ENCODE assay signal across 26 mouse cellular contexts in genomic region chr8:8762354-8762753, GRCm38 (mm10).
DNase-seq lines count a peak whose midpoint lies in the region; ATAC-seq lines count a peak whose summit lies in the region.
"Had no signal": no experiment of that assay in that cellular context is flagged by ENCODE, and none has a peak within 500 bp of the region (broad histone marks: within the 10 kb centered on the region; RNA-seq: fewer than 3 reads in every experiment).

No protein-coding gene starts in this region.

- no peaks in the 10 kb centered on the region for H3K36me3 ChIP-seq in forebrain, embryonic 14.5 days (ENCODE audit: control insufficient read depth, insufficient read depth, low read length)
- no peaks in the 10 kb centered on the region for H3K36me3 ChIP-seq in forebrain, embryonic 12.5 days (replicated peaks)
- no peaks in the 10 kb centered on the region for H3K36me3 ChIP-seq in hindbrain, embryonic 15.5 days
- no peaks in the 10 kb centered on the region for H3K36me3 ChIP-seq in hindbrain, embryonic 11.5 days (ENCODE audit: control insufficient read depth, insufficient read depth, low read length)
- no peaks in the 10 kb centered on the region for H3K36me3 ChIP-seq in hindbrain, embryonic 16.5 days (ENCODE audit: control insufficient read depth, insufficient read depth, low read length)
- H3K36me3 ChIP-seq in neural tube, embryonic 14.5 days (ENCODE audit: control insufficient read depth, insufficient read depth, low read length), result no peaks in the 10 kb centered on the region
- H3K36me3 ChIP-seq: heart, embryonic 12.5 days; kidney, embryonic 15.5 days; limb, embryonic 12.5 days; liver, embryonic 15.5 days had no signal

- no peaks in the 10 kb centered on the region for H3K9me3 ChIP-seq in forebrain, embryonic 14.5 days (replicated peaks; ENCODE audit: control insufficient read depth, low read length)
- H3K9me3 ChIP-seq in forebrain, embryonic 12.5 days, result no peaks in the 10 kb centered on the region
- no peaks in the 10 kb centered on the region for H3K9me3 ChIP-seq in hindbrain, embryonic 15.5 days
- no peaks in the 10 kb centered on the region for H3K9me3 ChIP-seq in hindbrain, embryonic 11.5 days (ENCODE audit: control insufficient read depth, low read length)
- H3K9me3 ChIP-seq in hindbrain, embryonic 16.5 days (ENCODE audit: control insufficient read depth, low read length), result no peaks in the 10 kb centered on the region
- no peaks in the 10 kb centered on the region for H3K9me3 ChIP-seq in neural tube, embryonic 14.5 days (ENCODE audit: control insufficient read depth, low read length)
- H3K9me3 ChIP-seq: forebrain, embryonic 13.5 days; heart, embryonic 12.5 days; kidney, embryonic 15.5 days; limb, embryonic 12.5 days; liver, embryonic 15.5 days had no signal

- ATAC-seq in forebrain, embryonic 14.5 days, result no peak
- ATAC-seq in forebrain, embryonic 12.5 days (ENCODE audit: low FRiP score), result no peak
- peak; percentile 65 for ATAC-seq in hindbrain, embryonic 15.5 days (ENCODE audit: low FRiP score, low read depth)
- no peak for ATAC-seq in hindbrain, embryonic 11.5 days (ENCODE audit: low FRiP score)
- peak; percentile 60; the same call in 1 of the 2 replicates for ATAC-seq in hindbrain, embryonic 16.5 days
- peak; percentile 34; the same call in 1 of the 2 replicates for ATAC-seq in neural tube, embryonic 14.5 days (ENCODE audit: low read depth)
- ATAC-seq: forebrain, embryonic 13.5 days had no signal

- H3K4me2 ChIP-seq in forebrain, embryonic 14.5 days (ENCODE audit: low read length), result no peak overlapping the region
- no peak overlapping the region for H3K4me2 ChIP-seq in forebrain, embryonic 12.5 days
- no peak overlapping the region for H3K4me2 ChIP-seq in hindbrain, embryonic 15.5 days
- H3K4me2 ChIP-seq in hindbrain, embryonic 11.5 days (replicated peaks; ENCODE audit: low read depth, low read length), result no peak overlapping the region
- H3K4me2 ChIP-seq in hindbrain, embryonic 16.5 days (ENCODE audit: low read length), result no peak overlapping the region
- H3K4me2 ChIP-seq in neural tube, embryonic 14.5 days (ENCODE audit: low read depth, low read length), result no peak overlapping the region
- H3K4me2 ChIP-seq: forebrain, embryonic 13.5 days; heart, embryonic 12.5 days; kidney, embryonic 15.5 days; limb, embryonic 12.5 days; liver, embryonic 15.5 days; lung, embryonic 14.5 days had no signal

- no peak overlapping the region for H3K4me3 ChIP-seq in forebrain, embryonic 14.5 days (ENCODE audit: low read depth, low read length)
- no peak overlapping the region for H3K4me3 ChIP-seq in forebrain, embryonic 12.5 days (replicated peaks)
- H3K4me3 ChIP-seq in hindbrain, embryonic 15.5 days, result no peak overlapping the region
- H3K4me3 ChIP-seq in hindbrain, embryonic 11.5 days (ENCODE audit: low read depth, low read length), result no peak overlapping the region
- no peak overlapping the region for H3K4me3 ChIP-seq in hindbrain, embryonic 16.5 days (ENCODE audit: low read length)
- no peak overlapping the region for H3K4me3 ChIP-seq in neural tube, embryonic 14.5 days (ENCODE audit: low read depth, low read length)
- H3K4me3 ChIP-seq: erythroblast, embryonic 14.5 days; forebrain, embryonic 13.5 days; heart, adult 2 months; heart, embryonic 12.5 days; kidney, embryonic 15.5 days; left cerebral cortex, adult 2 months; limb, embryonic 12.5 days; liver, embryonic 15.5 days; megakaryocyte, embryonic 14.5 days had no signal

- DNase-seq in forebrain, embryonic 14.5 days (ENCODE audit: low spot score), result peak; percentile 24
- no peak for DNase-seq in hindbrain, embryonic 11.5 days (ENCODE audit: low spot score)
- no peak for DNase-seq in cerebellum, postnatal 10 days
- DNase-seq in cerebellum, postnatal 4 days (ENCODE audit: low spot score in 2 of 2), result no peak
- DNase-seq: adrenal gland, adult 8-10 months; cerebellum, adult 9-10 months; heart, adult 2 months; heart, postnatal 4 days; kidney, adult 18-20 months; kidney, postnatal 25 days; lung, embryonic 14.5 days; thymus, adult 2 months; thymus, postnatal 36 days had no signal

- H3K4me1 ChIP-seq in forebrain, embryonic 14.5 days (ENCODE audit: control insufficient read depth, insufficient read depth, low read length), result no peaks in the 10 kb centered on the region
- H3K4me1 ChIP-seq in forebrain, embryonic 12.5 days, result no peaks in the 10 kb centered on the region
- H3K4me1 ChIP-seq in hindbrain, embryonic 15.5 days (replicated peaks), result no peaks in the 10 kb centered on the region
- no peaks in the 10 kb centered on the region for H3K4me1 ChIP-seq in hindbrain, embryonic 11.5 days (replicated peaks; ENCODE audit: control insufficient read depth, insufficient read depth, low read length)
- H3K4me1 ChIP-seq in hindbrain, embryonic 16.5 days (ENCODE audit: control insufficient read depth, insufficient read depth, low read depth, low read length), result no peaks in the 10 kb centered on the region
- H3K4me1 ChIP-seq in neural tube, embryonic 14.5 days (ENCODE audit: control insufficient read depth, insufficient read depth, low read length), result no peaks in the 10 kb centered on the region
- H3K4me1 ChIP-seq: forebrain, embryonic 13.5 days; kidney, embryonic 15.5 days; limb, embryonic 12.5 days; liver, embryonic 15.5 days; megakaryocyte, embryonic 14.5 days had no signal

- no peak overlapping the region for H3K9ac ChIP-seq in forebrain, embryonic 14.5 days (ENCODE audit: low read length)
- H3K9ac ChIP-seq in forebrain, embryonic 12.5 days, result no peak overlapping the region
- no peak overlapping the region for H3K9ac ChIP-seq in hindbrain, embryonic 15.5 days
- H3K9ac ChIP-seq in hindbrain, embryonic 11.5 days (ENCODE audit: low read depth, low read length), result no peak overlapping the region
- no peak overlapping the region for H3K9ac ChIP-seq in hindbrain, embryonic 16.5 days (ENCODE audit: low read depth, low read length)
- H3K9ac ChIP-seq in neural tube, embryonic 14.5 days (replicated peaks; ENCODE audit: low read depth, low read length), result no peak overlapping the region
- H3K9ac ChIP-seq: forebrain, embryonic 13.5 days; heart, embryonic 12.5 days; kidney, embryonic 15.5 days; limb, embryonic 12.5 days; liver, embryonic 15.5 days; lung, embryonic 14.5 days had no signal

- H3K27ac ChIP-seq in forebrain, embryonic 14.5 days (ENCODE audit: low read depth, low read length), result no peak overlapping the region
- no peak overlapping the region for H3K27ac ChIP-seq in forebrain, embryonic 12.5 days
- H3K27ac ChIP-seq in hindbrain, embryonic 15.5 days (replicated peaks), result peak overlapping the region; percentile 68; the same call in 1 of the 2 replicates
- H3K27ac ChIP-seq in hindbrain, embryonic 11.5 days (ENCODE audit: low read depth, low read length), result no peak overlapping the region
- H3K27ac ChIP-seq in hindbrain, embryonic 16.5 days (ENCODE audit: low read depth, low read length), result no peak overlapping the region
- no peak overlapping the region for H3K27ac ChIP-seq in neural tube, embryonic 14.5 days (ENCODE audit: low read depth, low read length)
- H3K27ac ChIP-seq: forebrain, embryonic 13.5 days; heart, adult 2 months; kidney, embryonic 15.5 days; left cerebral cortex, adult 2 months; limb, embryonic 12.5 days; liver, embryonic 15.5 days had no signal

- WGBS in forebrain, embryonic 14.5 days, result 81% methylated on average over 12 of the region's 12 CpGs
- WGBS in forebrain, embryonic 12.5 days, result 79% methylated on average over 12 of the region's 12 CpGs
- WGBS in hindbrain, embryonic 15.5 days, result 59% methylated on average over 12 of the region's 12 CpGs
- WGBS in hindbrain, embryonic 11.5 days, result 82% methylated on average over 12 of the region's 12 CpGs
- WGBS in hindbrain, embryonic 16.5 days, result 64% methylated on average over 12 of the region's 12 CpGs
- 55% methylated on average over 12 of the region's 12 CpGs for WGBS in neural tube, embryonic 14.5 days

- H3K27me3 ChIP-seq in forebrain, embryonic 14.5 days (replicated peaks; ENCODE audit: control insufficient read depth, insufficient read depth, low read length), result no peaks in the 10 kb centered on the region
- H3K27me3 ChIP-seq in forebrain, embryonic 12.5 days, result no peaks in the 10 kb centered on the region; the same call in 1 of the 2 replicates
- no peaks in the 10 kb centered on the region for H3K27me3 ChIP-seq in hindbrain, embryonic 15.5 days
- H3K27me3 ChIP-seq in hindbrain, embryonic 11.5 days (ENCODE audit: control insufficient read depth, insufficient read depth, low read length), result no peaks in the 10 kb centered on the region
- no peaks in the 10 kb centered on the region for H3K27me3 ChIP-seq in hindbrain, embryonic 16.5 days (replicated peaks; ENCODE audit: control insufficient read depth, insufficient read depth, low read length)
- no peaks in the 10 kb centered on the region for H3K27me3 ChIP-seq in neural tube, embryonic 14.5 days (ENCODE audit: control insufficient read depth, insufficient read depth, low read length)
- H3K27me3 ChIP-seq: CH12.LX; forebrain, embryonic 13.5 days; heart, embryonic 12.5 days; kidney, embryonic 15.5 days; limb, embryonic 12.5 days; liver, embryonic 15.5 days; megakaryocyte, embryonic 14.5 days had no signal

Comparison
In these comparisons a context has a peak if more than half of its experiments do, and no peak if none do; other contexts are left out.
1. ATAC-seq: peak in hindbrain, embryonic 15.5 days (single experiment), hindbrain, embryonic 16.5 days (single experiment) and neural tube, embryonic 14.5 days (single experiment); none in forebrain, embryonic 14.5 days (single experiment), forebrain, embryonic 12.5 days (single experiment) and hindbrain, embryonic 11.5 days (single experiment).